Mouse (Mus musculus) mammary gland, adult 2 months (tissue): Measurements from ENCODE around the gene Adcy5. TPM values are rescaled to one million over a fixed set of nuclear protein-coding genes. Genes with fewer than 3 reads are reported as not detected.

ENCODE experiments used
- polyA plus RNA-seq: library from polyadenylated mRNA; depleted of rRNA; stranded (reverse); fragments of >200 nt; gene quantifications from 2 replicates; pipeline ENCODE4 v1.2.3, GENCODE M21; 2012; ENCODE audit warnings: low replicate concordance; rRNA removed

Gene Adcy5
- 38.9 and 50.3 TPM in 2 replicates for polyA plus RNA-seq

DNA sequence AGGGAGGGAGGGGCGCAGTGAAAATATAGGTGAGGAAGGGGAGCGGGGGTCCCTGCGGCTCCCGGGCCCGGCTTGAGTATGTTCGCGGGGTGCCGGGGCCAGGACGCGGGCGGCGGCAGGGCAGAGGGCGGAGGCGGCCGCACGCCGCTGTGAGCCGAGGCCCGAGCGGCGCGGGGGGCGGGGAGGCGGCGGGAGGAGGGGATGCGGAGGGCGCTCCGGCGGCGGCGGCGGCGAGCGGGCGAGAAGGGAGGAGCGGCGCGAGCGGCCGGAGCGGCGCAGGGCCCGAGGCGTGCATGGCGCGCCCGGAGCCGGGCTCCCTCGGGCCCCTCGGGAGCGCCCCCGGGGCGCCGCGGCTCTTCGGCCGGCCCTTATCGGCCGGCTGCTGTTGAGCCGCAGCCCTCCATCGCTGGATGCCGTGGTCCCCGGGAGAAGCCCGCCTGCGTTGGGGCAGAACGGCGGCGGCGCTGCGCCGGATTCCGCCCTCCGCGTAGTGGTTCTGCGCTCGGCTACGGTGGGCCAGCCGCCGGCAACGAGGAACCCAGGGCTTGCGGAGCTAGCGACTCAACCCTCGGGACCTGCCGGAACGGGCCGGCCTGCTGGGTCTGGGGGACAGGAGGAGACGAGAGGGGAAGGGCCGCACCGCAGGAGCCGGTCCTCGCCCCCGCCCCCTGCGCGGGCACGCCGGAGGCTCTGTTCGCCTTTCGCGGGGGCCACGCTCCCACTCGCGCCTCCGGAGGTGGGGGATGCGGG is at the start of gene Adcy5:
Gene Adcy5, plus strand, starts transcription at position 237 of the 750 bp plus-strand sequence.

Other genes with a start within 250 kb of the Adcy5 start
- 50.8 and 104 TPM in 2 replicates for gene Hacd2, start 132.4 kb upstream of the Adcy5 start, polyA plus RNA-seq
- gene Sec22a, start 209.0 kb downstream of the Adcy5 start, polyA plus RNA-seq: 5.9 and 19.5 TPM in 2 replicates